Mouse (Mus musculus): ENCODE data around the gene Pla1a. TPM values are rescaled to one million over a fixed set of nuclear protein-coding genes. Genes with fewer than 3 reads are reported as not detected.
A peak's percentile ranks its signal among the peaks of the same experiment; 100 is the strongest.

Pla1a gene
- polyA plus RNA-seq, 1 experiment from 2014 or later = 2.8 TPM

- peak; percentile 94 for DNase-seq (ENCODE audit: low spot score)
Observed at GRCm38 (mm10) chr16:38346529-38347325, 86.2 kb downstream of the Pla1a start, which contains the start of the genes Cox17 and Gm21987. Gene Cox17, plus strand, starts transcription at chr16:38346991. Gene Gm21987, plus strand, starts transcription at chr16:38347040.

Other genes with a start within 250 kb of the Pla1a start
- 0.05 TPM in 1 of 2 replicates, not detected in the other for gene Nr1i2, start 138.3 kb downstream of the Pla1a start, polyA plus RNA-seq (2015; fragmentation: Nextera tagmentation; extraction: Ambion mirVana)
- 0.10 and 0.20 TPM in 2 replicates for gene Maats1, start 91.0 kb downstream of the Pla1a start, polyA plus RNA-seq (2015; fragmentation: Nextera tagmentation; extraction: Ambion mirVana)
- gene Cox17, start 86.2 kb downstream of the Pla1a start, polyA plus RNA-seq (2015; fragmentation: Nextera tagmentation; extraction: Ambion mirVana) = 322 and 349 TPM in 2 replicates
- gene Gm21987, start 86.1 kb downstream of the Pla1a start, polyA plus RNA-seq (2015; fragmentation: Nextera tagmentation; extraction: Ambion mirVana) = not detected in 2 replicates
- gene Popdc2, start 70.9 kb downstream of the Pla1a start, polyA plus RNA-seq (2015; fragmentation: Nextera tagmentation; extraction: Ambion mirVana) = 0.30 and 0.87 TPM in 2 replicates
- gene Adprh, start 19.6 kb upstream of the Pla1a start, polyA plus RNA-seq (2015; fragmentation: Nextera tagmentation; extraction: Ambion mirVana) = 90.2 and 91.5 TPM in 2 replicates
- gene Cd80, start 22.4 kb upstream of the Pla1a start, polyA plus RNA-seq (2015; fragmentation: Nextera tagmentation; extraction: Ambion mirVana) = 0.72 and 0.82 TPM in 2 replicates
- 29.4 and 30.1 TPM in 2 replicates for gene Timmdc1, start 89.5 kb upstream of the Pla1a start, polyA plus RNA-seq (2015; fragmentation: Nextera tagmentation; extraction: Ambion mirVana)
- 25.3 and 28.4 TPM in 2 replicates for gene Poglut1, start 117.1 kb upstream of the Pla1a start, polyA plus RNA-seq (2015; fragmentation: Nextera tagmentation; extraction: Ambion mirVana)
- gene Tmem39a, start 125.6 kb upstream of the Pla1a start, polyA plus RNA-seq (2015; fragmentation: Nextera tagmentation; extraction: Ambion mirVana) = 47.5 and 56.5 TPM in 2 replicates

All from thymus, postnatal 0 days (tissue).